Mouse (Mus musculus) liver, embryonic 14.5 days (tissue): ENCODE data around the gene Zfp57. TPM values are rescaled to one million over a fixed set of nuclear protein-coding genes. Genes with fewer than 3 reads are reported as not detected.

Source experiments
- ATAC-seq: fragments of 200-750 bp; cut with Nextera tagmentation; 2 replicates; pipeline ENCODE4 v1.8.0; 2017; ENCODE audit warnings: moderate number of reproducible peaks, mild to moderate bottlenecking, moderate library complexity; ENCODE audit not compliant: insufficient read depth
- DNase-seq, 3 experiments: peaks; one replicate each; pipeline ENCODE4 v3.0.0-alpha.2; 2012 to 2013; ENCODE audit warnings: low read depth in 3 of 3, low spot score in 3 of 3
- H3K27ac ChIP-seq: fragments of 300-500 bp; sonication (generic); 2 replicates; pipeline ENCODE4 v1.5.1; 2014; ENCODE audit warnings: moderate library complexity, mild to moderate bottlenecking, control low read depth, inconsistent platforms
- H3K27me3 ChIP-seq: fragments of 300-500 bp; sonication (generic); 2 replicates; pipeline ENCODE4 v1.6.1; 2014; ENCODE audit warnings: mild to moderate bottlenecking, low read length, moderate library complexity; ENCODE audit not compliant: control insufficient read depth, insufficient read depth
- H3K36me3 ChIP-seq: fragments of 300-500 bp; sonication (generic); replicated peaks from 2 replicates; pipeline ENCODE4 v1.6.1; 2014; ENCODE audit warnings: low read depth; ENCODE audit not compliant: control insufficient read depth, insufficient read depth
- H3K4me1 ChIP-seq, 2 experiments: fragments of 200-500 bp in 1 of 2; fragments of 300-500 bp in 1 of 2; sonication (generic) in 1 of 2; replicated peaks; 2 replicates each; pipeline ENCODE4 v1.6.1; 2012 to 2014; ENCODE audit warnings: antibody characterized with exemption in 1 of 2, inconsistent platforms in 1 of 2, low read length in 1 of 2; ENCODE audit not compliant: control insufficient read depth in 2 of 2, insufficient read depth in 2 of 2
- H3K4me2 ChIP-seq: fragments of 300-500 bp; sonication (generic); 2 replicates; pipeline ENCODE4 v1.6.1; 2014; ENCODE audit warnings: low read depth, mild to moderate bottlenecking, control low read depth, moderate library complexity
- H3K4me3 ChIP-seq, 2 experiments: fragments of 200-500 bp in 1 of 2; fragments of 300-500 bp in 1 of 2; sonication (generic) in 1 of 2; 2 replicates each; pipeline ENCODE4 v1.5.1; 2012 to 2014; ENCODE audit warnings: low read depth in 2 of 2, low read length in 2 of 2, mild to moderate bottlenecking in 2 of 2, control low read depth in 1 of 2, inconsistent platforms in 1 of 2, moderate library complexity in 1 of 2; ENCODE audit not compliant: insufficient read depth in 1 of 2
- H3K9ac ChIP-seq: fragments of 300-500 bp; sonication (generic); replicated peaks from 2 replicates; pipeline ENCODE4 v1.6.1; 2014; ENCODE audit warnings: mild to moderate bottlenecking, control low read depth, moderate library complexity
- H3K9me3 ChIP-seq: fragments of 300-500 bp; sonication (generic); 2 replicates; pipeline ENCODE4 v1.6.1; 2016; ENCODE audit warnings: low read length, mixed read lengths; ENCODE audit not compliant: control insufficient read depth
- CTCF ChIP-seq: IDR thresholded peaks from 2 replicates; pipeline ENCODE4 v1.5.1; 2016; ENCODE audit warnings: antibody characterized with exemption, low read depth, control low read depth
- EP300 ChIP-seq: IDR thresholded peaks from 2 replicates; pipeline ENCODE4 v1.6.1; 2016; ENCODE audit warnings: antibody characterized with exemption, low read depth
- WGBS: fragments of 180-500 bp; shearing (Covaris S2); extraction: QIAGEN DNeasy Blood & Tissue Kit; methylation state at CpG from one replicate; pipeline ENCODE4 v1.1.7; 2014; ENCODE audit not compliant: insufficient replicate concordance; 5-methylcytosine and 5-hydroxymethylcytosine counted together
- polyA plus RNA-seq, 2 experiments: library from polyadenylated mRNA; depleted of rRNA in 1 of 2; stranded (reverse) in 1 of 2; unstranded in 1 of 2; fragments of >200 nt; fragmentation: Nextera tagmentation in 1 of 2; extraction: Ambion mirVana in 1 of 2; gene quantifications; 2 replicates each; pipeline versions ENCODE4 v1.2.1 to v1.2.3; 2012 to 2014

Zfp57 gene
- polyA plus RNA-seq, 2 experiments: 2.2 to 3.3 TPM

DNA sequence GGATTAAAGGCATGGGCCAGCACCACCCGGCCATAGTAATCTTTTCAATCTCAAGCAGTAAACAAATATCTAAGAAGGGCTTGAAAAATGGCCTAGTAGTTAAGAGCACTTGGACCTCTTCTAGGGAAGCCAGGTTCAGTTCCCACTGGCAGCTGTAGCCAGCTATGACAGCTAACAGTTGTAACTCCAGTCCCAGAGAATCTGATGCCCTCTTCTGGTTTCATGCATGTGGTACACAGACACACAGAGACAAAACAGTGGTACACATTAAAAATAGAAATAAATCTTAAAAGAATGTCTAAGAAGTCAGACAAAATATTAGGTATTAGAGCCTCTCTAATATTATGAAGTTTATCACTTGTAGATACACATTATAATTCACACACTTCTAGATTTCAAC, 39.8 kb upstream of the Zfp57 start:
- 43% methylated on average over 1 of the region's 1 CpGs for WGBS

DNA sequence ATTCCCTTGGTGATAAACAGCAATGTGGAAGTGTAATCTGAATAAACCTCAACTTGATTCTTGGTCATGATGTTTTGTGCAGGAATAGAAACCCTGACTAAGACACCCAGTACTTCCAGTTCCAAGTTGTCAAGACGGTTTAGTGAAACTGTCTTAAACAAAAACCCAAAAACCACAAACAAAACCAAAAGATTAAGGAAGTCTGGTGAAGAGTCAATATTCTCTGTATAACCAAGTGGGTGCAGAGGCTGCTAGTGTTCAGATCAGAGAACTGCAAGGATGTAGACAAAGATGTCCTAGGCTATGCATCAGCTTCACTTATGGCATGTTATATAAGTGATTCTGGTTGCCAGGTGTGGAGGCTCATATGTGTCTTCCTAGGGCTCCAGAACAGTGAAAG, 34.1 kb upstream of the Zfp57 start:
- Histone ChIP-seq H3K4me2 (no peak overlapping the region), H3K4me1 (no peaks in the 10 kb centered on the region; a peak in 1 of 4 replicates), H3K27me3 (no peaks in the 10 kb centered on the region), H3K4me3 (no peak overlapping the region), H3K36me3 (no peaks in the 10 kb centered on the region), H3K9ac (no peak overlapping the region), H3K9me3 (no peaks in the 10 kb centered on the region), H3K27ac (no peak overlapping the region)
- no peak for ATAC-seq
- DNase-seq: no peak
- TF ChIP-seq EP300 (no peak), CTCF (no peak)
- 9% methylated on average over 1 of the region's 1 CpGs for WGBS

More for the DNA sequence above, 39.8 kb upstream of the Zfp57 start:
- H3K36me3 ChIP-seq: no peaks in the 10 kb centered on the region; the same call in 1 of the 2 replicates
- H3K9me3 ChIP-seq: no peaks in the 10 kb centered on the region
- no peak overlapping the region for H3K4me2 ChIP-seq
- H3K4me1 ChIP-seq: peaks cover 13 to 14% of the 10 kb centered on the region in 2 experiments
- ATAC-seq (no peak), DNase-seq (no peak)
- H3K27ac ChIP-seq: no peak overlapping the region
- H3K27me3 ChIP-seq: no peaks in the 10 kb centered on the region
- no peak overlapping the region for H3K4me3 ChIP-seq
- H3K9ac ChIP-seq: no peak overlapping the region
- no peak for TF ChIP-seq CTCF
- TF ChIP-seq EP300: no peak

DNA sequence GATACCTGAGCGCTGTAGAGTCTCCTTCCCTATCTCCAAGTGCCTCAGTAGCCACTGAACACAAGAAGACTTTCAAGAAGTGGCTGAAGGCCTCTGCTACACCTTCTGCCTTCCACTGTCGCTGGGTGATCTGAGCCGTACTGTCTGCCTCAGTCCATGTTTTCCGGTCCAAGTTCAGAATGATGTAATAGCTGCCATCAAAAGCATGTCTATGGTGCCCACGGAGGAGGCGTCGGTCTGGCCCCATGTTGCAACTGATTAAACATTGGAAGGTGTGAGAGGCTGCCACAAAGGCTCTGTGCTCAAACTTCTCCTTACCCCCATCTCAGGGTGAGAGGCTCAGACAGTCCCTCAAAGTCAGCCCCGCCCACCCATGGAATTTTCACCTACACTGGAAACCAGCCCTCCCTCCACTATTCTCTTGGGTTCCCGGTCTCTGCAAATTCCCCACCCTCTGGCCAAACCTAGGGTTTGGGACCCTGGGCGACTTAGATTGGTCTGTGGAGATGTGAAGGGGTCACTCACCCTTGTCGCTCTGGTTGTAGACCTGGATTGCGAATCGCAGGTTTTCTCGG, 30.6 kb upstream of the Zfp57 start:
- Histone ChIP-seq H3K9ac (no peak overlapping the region), H3K36me3 (no peaks in the 10 kb centered on the region), H3K4me3 (no peak overlapping the region), H3K9me3 (no peaks in the 10 kb centered on the region), H3K27me3 (no peaks in the 10 kb centered on the region), H3K4me1 (no peaks in the 10 kb centered on the region; a peak in 1 of 4 replicates), H3K4me2 (no peak overlapping the region), H3K27ac (no peak overlapping the region)
- TF ChIP-seq CTCF: no peak
- TF ChIP-seq EP300: no peak
- 62% methylated on average over 14 of the region's 14 CpGs for whole genome bisulfite sequencing
- ATAC-seq (peak; percentile 26; the same call in 1 of the 2 replicates), DNase-seq (no peak)

DNA sequence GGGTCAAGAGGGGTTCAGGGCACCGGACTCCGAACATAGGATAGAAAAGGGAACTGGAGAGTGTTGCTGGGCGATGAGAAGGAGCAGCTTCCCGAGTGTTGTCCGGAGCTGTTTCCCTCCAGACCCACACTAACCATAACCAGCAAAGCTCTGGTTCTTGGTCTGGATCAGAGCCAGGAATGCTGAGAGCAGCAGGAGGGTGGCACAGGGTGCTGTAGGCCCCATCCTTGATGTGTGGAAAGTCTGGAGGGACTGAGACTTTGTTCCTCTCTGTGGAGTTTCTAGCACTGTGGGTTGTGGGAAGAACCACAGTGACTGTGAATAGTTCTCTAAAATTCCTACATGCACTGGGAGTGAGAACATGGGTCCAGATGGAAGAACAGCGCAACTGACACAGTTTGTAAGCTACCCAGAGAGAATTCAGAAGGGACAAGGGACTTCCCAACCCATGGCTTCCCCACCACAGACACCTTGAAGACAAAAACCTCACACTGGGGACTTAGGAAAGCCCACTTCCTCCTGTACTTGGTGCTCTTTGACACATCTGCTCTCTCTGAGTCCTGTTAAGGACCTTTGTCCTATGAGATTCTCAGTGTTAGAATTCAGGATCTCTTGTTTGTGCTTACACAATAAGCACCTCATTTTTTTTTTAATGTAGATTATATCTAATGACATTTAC, 29.7 kb upstream of the Zfp57 start:
- WGBS: 54% methylated on average over 6 of the region's 6 CpGs
- Histone ChIP-seq H3K4me3 (no peak overlapping the region), H3K9me3 (no peaks in the 10 kb centered on the region), H3K36me3 (no peaks in the 10 kb centered on the region), H3K27ac (no peak overlapping the region), H3K27me3 (no peaks in the 10 kb centered on the region), H3K4me1 (no peaks in the 10 kb centered on the region; a peak in 1 of 4 replicates), H3K4me2 (no peak overlapping the region), H3K9ac (no peak overlapping the region)
- ATAC-seq (no peak), DNase-seq (no peak)
- no peak for TF ChIP-seq CTCF
- no peak for TF ChIP-seq EP300

DNA sequence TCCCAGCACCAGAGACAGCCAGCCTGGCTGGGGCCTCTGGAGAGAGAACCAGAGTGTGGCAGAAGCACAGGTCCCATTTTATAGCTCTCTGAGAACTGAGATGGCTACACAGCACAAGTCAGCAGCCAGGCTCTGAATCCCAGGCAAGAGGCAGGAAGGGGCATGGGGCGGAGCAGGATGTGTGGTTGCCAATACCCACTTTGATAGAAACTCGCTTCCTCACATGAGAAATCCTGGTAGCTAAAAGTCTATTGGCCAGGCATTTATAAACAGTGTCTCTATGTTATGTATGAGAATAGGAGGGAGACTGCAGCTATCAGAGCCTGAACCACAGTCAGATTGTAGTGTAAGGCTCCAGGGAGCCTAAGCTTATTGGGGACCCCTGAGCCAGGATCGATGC, 28.2 kb upstream of the Zfp57 start:
- H3K4me3 ChIP-seq: no peak overlapping the region
- H3K27ac ChIP-seq: no peak overlapping the region
- 37% methylated on average over 3 of the region's 3 CpGs for WGBS
- TF ChIP-seq EP300 (no peak), CTCF (no peak)
- H3K36me3 ChIP-seq: no peaks in the 10 kb centered on the region
- no peaks in the 10 kb centered on the region; a peak in 1 of 4 replicates for H3K4me1 ChIP-seq
- ATAC-seq (no peak), DNase-seq (no peak)
- no peaks in the 10 kb centered on the region for H3K27me3 ChIP-seq
- H3K9me3 ChIP-seq: no peaks in the 10 kb centered on the region
- H3K4me2 ChIP-seq: no peak overlapping the region
- no peak overlapping the region for H3K9ac ChIP-seq
